Mouse (Mus musculus) kidney, adult 11 months (tissue): ENCODE results near the gene Spag7.
A peak's percentile ranks its signal among the peaks of the same experiment; 100 is the strongest.

Source experiments
- DNase-seq: peaks from one replicate; pipeline ENCODE4 v3.0.0; 2022

Spag7 gene

GRCm38 (mm10) chr11:70679894-70680293 lies 10.7 kb upstream of the Spag7 start:
- DNase-seq: no peak

- DNase-seq: no peak
Observed at GRCm38 (mm10) chr11:70679361-70679760, 10.1 kb upstream of the Spag7 start.

GRCm38 (mm10) chr11:70678576-70678975 lies 9.4 kb upstream of the Spag7 start:
- no peak for DNase-seq

- no peak for DNase-seq
Observed at GRCm38 (mm10) chr11:70678092-70678491, 8.9 kb upstream of the Spag7 start.

- DNase-seq: no peak
Observed at GRCm38 (mm10) chr11:70674501-70674900, 5.3 kb upstream of the Spag7 start.

- DNase-seq: no peak
Observed at GRCm38 (mm10) chr11:70674014-70674413, 4.8 kb upstream of the Spag7 start.

GRCm38 (mm10) chr11:70671333-70672047 lies 2.3 kb upstream of the Spag7 start:
- no peak for DNase-seq

- no peak for DNase-seq
Observed at GRCm38 (mm10) chr11:70670483-70670882, 1.3 kb upstream of the Spag7 start.

- DNase-seq: peak; percentile 75
Observed at GRCm38 (mm10) chr11:70669582-70670345, 548 bp upstream of the Spag7 start.

- DNase-seq: no peak
Observed at GRCm38 (mm10) chr11:70668335-70668770, 863 bp downstream of the Spag7 start.

- DNase-seq: no peak
Observed at GRCm38 (mm10) chr11:70667271-70668150, 1.7 kb downstream of the Spag7 start.

GRCm38 (mm10) chr11:70666687-70667086 lies 2.5 kb downstream of the Spag7 start:
- no peak for DNase-seq

GRCm38 (mm10) chr11:70664741-70665140 lies 4.5 kb downstream of the Spag7 start:
- no peak for DNase-seq

- no peak for DNase-seq
Observed at GRCm38 (mm10) chr11:70663957-70664356, 5.3 kb downstream of the Spag7 start.

- no peak for DNase-seq
Observed at GRCm38 (mm10) chr11:70663101-70663500, 6.1 kb downstream of the Spag7 start.

- no peak for DNase-seq
Observed at GRCm38 (mm10) chr11:70660571-70660970, 8.6 kb downstream of the Spag7 start.

GRCm38 (mm10) chr11:70658942-70659341 lies 10.3 kb downstream of the Spag7 start:
- no peak for DNase-seq

GRCm38 (mm10) chr11:70658521-70658920 lies 10.7 kb downstream of the Spag7 start:
- DNase-seq: no peak

GRCm38 (mm10) chr11:70657991-70658390 lies 11.2 kb downstream of the Spag7 start:
- DNase-seq: no peak

GRCm38 (mm10) chr11:70657573-70657972 lies 11.6 kb downstream of the Spag7 start:
- no peak for DNase-seq

GRCm38 (mm10) chr11:70656964-70657363 lies 12.3 kb downstream of the Spag7 start, which contains the start of gene Eno3:
Eno3 (plus strand) TSS chr11:70657202.
- no peak for DNase-seq

- no peak for DNase-seq
Observed at GRCm38 (mm10) chr11:70656456-70656927, 12.7 kb downstream of the Spag7 start.
